Mouse (Mus musculus): Measurements from ENCODE around the gene Hacd2.
A peak's percentile ranks its signal among the peaks of the same experiment; 100 is the strongest.

Gene Hacd2

GRCm38 (mm10) chr16:35006251-35006650 lies 16.0 kb upstream of the Hacd2 start:
- no peak for ATAC-seq (ENCODE audit: low TSS enrichment)

GRCm38 (mm10) chr16:35007361-35007760 lies 14.9 kb upstream of the Hacd2 start:
- ATAC-seq (ENCODE audit: low TSS enrichment) = no peak

- ATAC-seq (ENCODE audit: low TSS enrichment) = no peak
Measured at GRCm38 (mm10) chr16:35008447-35008846, 13.8 kb upstream of the Hacd2 start.

- no peak for ATAC-seq (ENCODE audit: low TSS enrichment)
Measured at GRCm38 (mm10) chr16:35013501-35013900, 8.7 kb upstream of the Hacd2 start.

GRCm38 (mm10) chr16:35016491-35016890 lies 5.7 kb upstream of the Hacd2 start:
- ATAC-seq (ENCODE audit: low TSS enrichment) = no peak

- no peak for ATAC-seq (ENCODE audit: low TSS enrichment)
Measured at GRCm38 (mm10) chr16:35018470-35018974, 3.7 kb upstream of the Hacd2 start.

- no peak; the same call in 1 of the 2 replicates for ATAC-seq (ENCODE audit: low TSS enrichment)
Measured at GRCm38 (mm10) chr16:35021903-35022241, 356 bp upstream of the Hacd2 start.

- no peak for ATAC-seq (ENCODE audit: low TSS enrichment)
Measured at GRCm38 (mm10) chr16:35023138-35023735, 1.0 kb downstream of the Hacd2 start.

- ATAC-seq (ENCODE audit: low TSS enrichment) = no peak
Measured at GRCm38 (mm10) chr16:35024300-35024699, 2.1 kb downstream of the Hacd2 start.

GRCm38 (mm10) chr16:35025347-35025746 lies 3.1 kb downstream of the Hacd2 start:
- no peak for ATAC-seq (ENCODE audit: low TSS enrichment)

GRCm38 (mm10) chr16:35033241-35033640 lies 11.0 kb downstream of the Hacd2 start:
- no peak for ATAC-seq (ENCODE audit: low TSS enrichment)

GRCm38 (mm10) chr16:35033809-35034577 lies 11.8 kb downstream of the Hacd2 start:
- peak; percentile 24; the same call in 1 of the 2 replicates for ATAC-seq (ENCODE audit: low TSS enrichment)

GRCm38 (mm10) chr16:35034971-35035370 lies 12.7 kb downstream of the Hacd2 start:
- ATAC-seq (ENCODE audit: low TSS enrichment) = no peak

- peak; percentile 70 for ATAC-seq (ENCODE audit: low TSS enrichment)
Measured at GRCm38 (mm10) chr16:35036754-35037153, 14.5 kb downstream of the Hacd2 start.

GRCm38 (mm10) chr16:35038343-35039057 lies 16.3 kb downstream of the Hacd2 start:
- no peak for ATAC-seq (ENCODE audit: low TSS enrichment)

- ATAC-seq (ENCODE audit: low TSS enrichment) = no peak
Measured at GRCm38 (mm10) chr16:35040154-35040553, 17.9 kb downstream of the Hacd2 start.

GRCm38 (mm10) chr16:35041001-35041400 lies 18.8 kb downstream of the Hacd2 start:
- ATAC-seq (ENCODE audit: low TSS enrichment) = no peak

GRCm38 (mm10) chr16:35046081-35046775 lies 24.0 kb downstream of the Hacd2 start:
- ATAC-seq (ENCODE audit: low TSS enrichment) = no peak

- ATAC-seq (ENCODE audit: low TSS enrichment) = no peak
Measured at GRCm38 (mm10) chr16:35047272-35047969, 25.2 kb downstream of the Hacd2 start.

GRCm38 (mm10) chr16:35051066-35051465 lies 28.8 kb downstream of the Hacd2 start:
- ATAC-seq (ENCODE audit: low TSS enrichment) = no peak

- ATAC-seq (ENCODE audit: low TSS enrichment) = no peak
Measured at GRCm38 (mm10) chr16:35052191-35052590, 30.0 kb downstream of the Hacd2 start.

Data from frontal cortex, adult (tissue).